Mouse (Mus musculus): ENCODE data around the gene Odaph. TPM values are rescaled to one million over a fixed set of nuclear protein-coding genes. Genes with fewer than 3 reads are reported as not detected.
A peak's percentile ranks its signal among the peaks of the same experiment; 100 is the strongest.
"Not testable (repeated sequence)": the region's sequence is repeated elsewhere in the genome, so short reads cannot be mapped to it uniquely, and the experiment has no call there.

Odaph gene
- 0.25 and 0.38 TPM in 2 replicates for total RNA-seq (2012; rRNA removed)
- 1.7 and 2.2 TPM in 2 replicates for total RNA-seq (2014; rRNA removed)
- 1.9 and 3.3 TPM in 2 replicates for polyA plus RNA-seq (2012; ENCODE audit: insufficient read length, low read depth)

- in situ Hi-C loops (cut with MboI; ENCODE audit: low pct_ligation_motif_present, low pct_unique_long_range_greater_than_20kb, low sequenced_read_pairs), result no loop called here
- peaks cover 15 to 48% of the 10 kb centered on the region in 2 experiments; a peak in 3 of 4 replicates for H3K4me1 ChIP-seq (ENCODE audit: control insufficient read depth in 1 of 2, insufficient read depth in 2 of 2)
- DNase-seq (ENCODE audit: extremely low read depth), result peak; percentile 71
Observed at GRCm38 (mm10) chr5:91987236-91987635, at the start of gene Odaph. Gene Odaph, plus strand, starts transcription at chr5:91987475.

GRCm38 (mm10) chr5:91945609-91946008 lies 41.7 kb upstream of the Odaph start:
- H3K9ac ChIP-seq (ENCODE audit: insufficient read depth, low read depth); H3K27me3 ChIP-seq (replicated peaks); H3K4me2 ChIP-seq (ENCODE audit: insufficient read depth, low read depth, poor library complexity, severe bottlenecking); H3K4me3 ChIP-seq (replicated peaks in 1 of 3; ENCODE audit: low read depth in 2 of 3, low read length in 2 of 3, poor library complexity in 1 of 3); H3K9me3 ChIP-seq (replicated peaks; ENCODE audit: low read length); dilution Hi-C loops (cut with MboI; ENCODE audit: extremely low pct_ligation_motif_present, extremely low pct_unique_long_range_greater_than_20kb, low sequenced_read_pairs); H3K79me2 ChIP-seq (replicated peaks; ENCODE audit: control insufficient read depth, extremely low read depth, insufficient read depth, poor library complexity, severe bottlenecking); H3K4me1 ChIP-seq (ENCODE audit: control insufficient read depth in 1 of 2, insufficient read depth in 2 of 2); in situ Hi-C loops (cut with MboI; ENCODE audit: low pct_ligation_motif_present, low pct_unique_long_range_greater_than_20kb, low sequenced_read_pairs); DNase-seq (ENCODE audit: extremely low read depth); H3K27ac ChIP-seq (ENCODE audit: insufficient read depth, low read depth): not testable (repeated sequence)
- H3K36me3 ChIP-seq (replicated peaks in 1 of 2; ENCODE audit: control insufficient read depth in 1 of 2, insufficient read depth in 1 of 2, low read length in 1 of 2), result peaks cover 33 to 52% of the 10 kb centered on the region in 2 experiments

More at GRCm38 (mm10) chr5:91987236-91987635, at the start of gene Odaph:
- Histone ChIP-seq H3K4me3 (replicated peaks in 1 of 3; ENCODE audit: low read depth in 2 of 3, low read length in 2 of 3, poor library complexity in 1 of 3) (no peak within 1 kb of the TSS), H3K27ac (ENCODE audit: insufficient read depth, low read depth) (no peak within 1 kb of the TSS), H3K4me2 (ENCODE audit: insufficient read depth, low read depth, poor library complexity, severe bottlenecking) (peak within 1 kb of the TSS; percentile 2; the same call in 1 of the 2 replicates), H3K36me3 (replicated peaks in 1 of 2; ENCODE audit: control insufficient read depth in 1 of 2, insufficient read depth in 1 of 2, low read length in 1 of 2) (no peaks in the 10 kb centered on the region), H3K27me3 (replicated peaks) (no peaks in the 10 kb centered on the region), H3K9ac (ENCODE audit: insufficient read depth, low read depth) (no peak within 1 kb of the TSS), H3K9me3 (replicated peaks; ENCODE audit: low read length) (peaks cover 4% of the 10 kb centered on the region), H3K79me2 (replicated peaks; ENCODE audit: control insufficient read depth, extremely low read depth, insufficient read depth, poor library complexity, severe bottlenecking) (no peaks in the 10 kb centered on the region)
- TF ChIP-seq EP300 (IDR thresholded peaks at IDR 0.05; ENCODE audit: low read length), result peak; percentile 47; the same call in 1 of the 2 replicates
- 0 out of 2 replicates have a peak, but pooled peaks have one; percentile 20 for TF ChIP-seq SIN3A (IDR thresholded peaks at IDR 0.05; ENCODE audit: low read length)
- peak; percentile 23; the same call in 1 of the 2 replicates for TF ChIP-seq ELF1 (IDR thresholded peaks at IDR 0.05; ENCODE audit: low read depth, low read length)
- 0 out of 2 replicates have a peak, but pooled peaks have one; percentile 15 for TF ChIP-seq MEF2A (IDR thresholded peaks at IDR 0.05; ENCODE audit: borderline replicate concordance, low read depth, low read length)
- no peak for TF ChIP-seq ZNF384 (IDR thresholded peaks at IDR 0.05; ENCODE audit: low read depth, low read length)
- peak; percentile 44; the same call in 1 of the 2 replicates for TF ChIP-seq BHLHE40 (IDR thresholded peaks at IDR 0.05; ENCODE audit: low read depth, low read length)
- no peak for TF ChIP-seq ZMIZ1 (IDR thresholded peaks at IDR 0.05; ENCODE audit: low read depth, low read length)
- TF ChIP-seq ETS1 (conservative IDR thresholded peaks at IDR 0.05; ENCODE audit: low read depth, low read length), result peak; percentile 37
- TF ChIP-seq ZC3H11A (IDR thresholded peaks at IDR 0.05; ENCODE audit: low read depth, low read length), result no peak
- TF ChIP-seq JUN (IDR thresholded peaks at IDR 0.05; ENCODE audit: insufficient read depth, low read depth, low read length), result no peak
- TF ChIP-seq HCFC1 (IDR thresholded peaks at IDR 0.05; ENCODE audit: low read depth, low read length), result no peak
- TF ChIP-seq IRF4 (IDR thresholded peaks at IDR 0.05; ENCODE audit: low read depth, low read length), result 0 out of 2 replicates have a peak, but pooled peaks have one; percentile 36
- TF ChIP-seq POLR2AphosphoS2 (IDR thresholded peaks at IDR 0.05; ENCODE audit: low read depth, low read length), result no peak
- dilution Hi-C loops (cut with MboI; ENCODE audit: extremely low pct_ligation_motif_present, extremely low pct_unique_long_range_greater_than_20kb, low sequenced_read_pairs), result no loop called here
